Mouse (Mus musculus): ENCODE data around the gene Psmb7.

DNA sequence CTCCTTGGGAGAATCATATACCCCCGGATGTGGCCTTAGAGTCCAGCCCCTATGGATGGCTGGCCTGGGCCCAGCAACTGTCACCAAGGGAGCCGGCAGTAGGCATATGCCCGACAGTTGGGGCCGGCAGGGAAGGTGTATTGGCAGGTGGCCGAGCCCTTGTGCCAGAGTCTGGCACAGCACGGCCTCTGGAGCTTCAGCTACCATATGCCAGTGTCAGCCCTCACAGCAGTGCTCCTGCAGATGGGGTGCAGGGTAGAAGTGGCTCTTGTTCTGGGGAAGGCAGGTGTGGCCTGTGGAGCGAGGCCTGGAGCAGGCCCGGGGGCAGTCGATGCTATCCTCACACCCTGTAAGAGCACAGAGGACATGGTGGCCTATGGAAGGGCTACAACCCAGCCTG lies 104.2 kb downstream of the Psmb7 start:
- TF ChIP-seq POLR2A (IDR thresholded peaks at IDR 0.05; ENCODE audit: borderline replicate concordance, control insufficient read depth, low read depth, low read length), result no peak
- TF ChIP-seq CTCF (IDR thresholded peaks at IDR 0.05; ENCODE audit: control insufficient read depth, insufficient read depth, low read length), result no peak
